Mouse (Mus musculus): ENCODE measurements around the gene Mctp1.

DNA sequence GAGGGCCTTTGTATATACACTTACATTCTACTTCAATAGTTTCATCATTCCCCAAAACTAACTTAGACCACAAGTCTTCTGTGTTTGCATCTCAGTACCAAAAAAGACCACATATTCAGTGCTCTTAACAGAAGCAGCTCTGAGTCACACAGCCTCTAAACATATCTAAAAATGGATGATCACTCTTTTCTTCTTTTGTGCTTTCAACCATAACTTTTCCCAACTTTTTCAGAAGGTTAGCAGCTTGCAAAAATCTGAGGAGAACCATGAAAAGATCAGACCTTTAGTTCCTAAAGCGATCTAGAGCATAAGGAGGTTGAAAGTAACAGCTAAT, 512.1 kb downstream of the Mctp1 start:
- TF ChIP-seq POLR2A (IDR thresholded peaks at IDR 0.05; ENCODE audit: insufficient read depth, low read length) (no peak), CTCF (IDR thresholded peaks at IDR 0.05; ENCODE audit: low read depth, low read length) (no peak)
